Mouse (Mus musculus): Measurements from ENCODE around the gene Ifi47.
"Not testable (repeated sequence)": the region's sequence is repeated elsewhere in the genome, so short reads cannot be mapped to it uniquely, and the experiment has no call there.

- not testable (repeated sequence) for TF ChIP-seq USF1 (IDR thresholded peaks at IDR 0.05; ENCODE audit: low read depth); CTCF (IDR thresholded peaks at IDR 0.05; ENCODE audit: control insufficient read depth, insufficient read depth, insufficient read length)
Measured at GRCm38 (mm10) chr11:49076001-49076757, at the start of gene Ifi47.
